ENCODE assay signal across 8 mouse cellular contexts in the genomic region with DNA sequence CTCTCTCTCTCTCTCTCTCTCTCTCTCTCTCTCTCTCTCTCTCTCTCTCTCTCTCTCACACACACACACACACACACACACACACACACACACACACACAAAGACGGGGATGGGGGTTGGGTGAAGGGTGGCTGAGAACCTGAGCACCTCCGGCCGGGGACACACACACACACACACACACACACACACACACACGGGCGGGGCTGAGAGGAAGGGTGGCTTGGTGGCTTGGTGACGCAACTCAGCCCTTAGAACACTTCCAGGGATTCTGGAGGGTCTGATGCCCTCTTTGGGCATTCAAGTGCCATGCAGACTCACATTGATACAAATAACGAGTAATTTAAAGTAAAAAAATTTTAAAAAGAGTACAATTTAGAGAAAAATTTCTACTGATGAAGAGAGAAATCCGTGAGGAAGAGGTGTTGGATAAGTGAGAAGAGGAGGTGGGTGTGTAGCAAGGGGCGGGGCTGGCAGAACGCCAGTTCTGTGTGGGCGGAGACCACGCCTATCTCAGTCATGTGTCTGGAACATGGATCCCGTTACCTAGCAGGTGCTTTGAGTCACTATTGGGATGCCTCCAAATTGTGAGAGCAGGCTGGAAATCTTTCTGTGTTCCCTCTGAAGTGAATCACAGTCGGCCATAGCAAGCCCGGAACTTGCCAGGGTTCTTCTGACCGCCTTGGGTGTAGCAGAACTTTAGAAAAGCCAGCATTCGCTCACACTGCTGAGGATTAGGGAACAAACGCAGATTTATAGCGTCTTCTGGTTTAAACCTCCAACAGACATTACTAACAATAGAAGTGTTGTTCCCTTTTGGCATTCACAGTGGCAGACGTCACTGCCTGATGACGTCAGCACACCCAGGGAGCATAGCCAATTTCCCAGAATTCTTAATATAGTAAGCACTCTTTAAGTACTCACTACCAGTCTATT. TPM values are rescaled to one million over a fixed set of nuclear protein-coding genes. Genes with fewer than 3 reads are reported as not detected.
DNase-seq lines count a peak whose midpoint lies in the region; ATAC-seq and TF ChIP-seq lines count a peak whose summit lies in the region.

No protein-coding gene starts in this region.

- peak; percentile 75; the same call in 1 of the 2 replicates for ATAC-seq in embryonic facial prominence, embryonic 15.5 days (ENCODE audit: insufficient number of reproducible peaks, low FRiP score, low TSS enrichment, low read depth)
- no peak; the same call in 1 of the 2 replicates for ATAC-seq in heart, embryonic 11.5 days (replicated peaks; ENCODE audit: insufficient number of reproducible peaks, low FRiP score, low TSS enrichment)
- ATAC-seq in kidney, embryonic 14.5 days (ENCODE audit: low FRiP score, low TSS enrichment) = peak; percentile 73
- peak; percentile 77 for ATAC-seq in limb, embryonic 15.5 days (ENCODE audit: insufficient number of reproducible peaks, low FRiP score, low TSS enrichment, low read depth)
- ATAC-seq in midbrain, embryonic 16.5 days = peak; percentile 79

- peak overlapping the region; percentile 36 for H3K4me2 ChIP-seq in embryonic facial prominence, embryonic 15.5 days (replicated peaks)
- H3K4me2 ChIP-seq in heart, embryonic 11.5 days = peak overlapping the region; percentile 49
- H3K4me2 ChIP-seq in kidney, embryonic 14.5 days (replicated peaks; ENCODE audit: low read depth, low read length) = peak overlapping the region; percentile 25
- peak overlapping the region; percentile 36 for H3K4me2 ChIP-seq in limb, embryonic 15.5 days
- H3K4me2 ChIP-seq in midbrain, embryonic 16.5 days (ENCODE audit: low read length) = peak overlapping the region; percentile 61

- no peak overlapping the region for H3K4me3 ChIP-seq in C2C12 (ENCODE audit: insufficient read depth, poor library complexity, severe bottlenecking)
- H3K4me3 ChIP-seq in embryonic facial prominence, embryonic 15.5 days (replicated peaks) = 0 out of 2 replicates have a peak overlapping the region, but pooled peaks have one; percentile 11
- peak overlapping the region; percentile 18; the same call in 1 of the 2 replicates for H3K4me3 ChIP-seq in heart, embryonic 11.5 days (ENCODE audit: low read depth, low read length)
- H3K4me3 ChIP-seq in kidney, embryonic 14.5 days (ENCODE audit: low read length) = peak overlapping the region; percentile 0; the same call in 1 of the 2 replicates
- peak overlapping the region; percentile 8; the same call in 1 of the 2 replicates for H3K4me3 ChIP-seq in limb, embryonic 15.5 days
- peak overlapping the region; percentile 29 for H3K4me3 ChIP-seq in midbrain, embryonic 16.5 days (ENCODE audit: low read depth, low read length)
- H3K4me3 ChIP-seq in testis, adult 2 months (ENCODE audit: control insufficient read depth, low read depth, low read length) = peak overlapping the region; percentile 23; the same call in 1 of the 2 replicates

- 0 out of 2 replicates have a peak, but pooled peaks cover 6% of the 10 kb centered on the region for H3K4me1 ChIP-seq in embryonic facial prominence, embryonic 15.5 days
- H3K4me1 ChIP-seq in heart, embryonic 11.5 days (ENCODE audit: control insufficient read depth, insufficient read depth, low read length) = peaks cover 5% of the 10 kb centered on the region
- H3K4me1 ChIP-seq in kidney, embryonic 14.5 days (ENCODE audit: control insufficient read depth, insufficient read depth, low read length) = 0 out of 2 replicates have a peak, but pooled peaks cover 6% of the 10 kb centered on the region
- H3K4me1 ChIP-seq in limb, embryonic 15.5 days = peaks cover 12% of the 10 kb centered on the region; the same call in 1 of the 2 replicates
- peaks cover 7% of the 10 kb centered on the region; the same call in 1 of the 2 replicates for H3K4me1 ChIP-seq in midbrain, embryonic 16.5 days (ENCODE audit: control insufficient read depth, insufficient read depth, low read length)
- H3K4me1 ChIP-seq in testis, adult 2 months (ENCODE audit: control insufficient read depth, insufficient read depth, low read length) = peaks cover 29% of the 10 kb centered on the region

- no peak overlapping the region for H3K9ac ChIP-seq in embryonic facial prominence, embryonic 15.5 days
- H3K9ac ChIP-seq in heart, embryonic 11.5 days (ENCODE audit: low read depth, low read length) = no peak overlapping the region
- no peak overlapping the region for H3K9ac ChIP-seq in kidney, embryonic 14.5 days (ENCODE audit: low read depth, low read length)
- no peak overlapping the region for H3K9ac ChIP-seq in limb, embryonic 15.5 days
- H3K9ac ChIP-seq in midbrain, embryonic 16.5 days (ENCODE audit: low read depth, low read length) = peak overlapping the region; percentile 46; the same call in 1 of the 2 replicates

- TF ChIP-seq CTCF in C2C12 (IDR thresholded peaks at IDR 0.05; ENCODE audit: control insufficient read depth, insufficient read depth, insufficient read length) = no peak
- no peak for TF ChIP-seq CTCF in testis, adult 2 months (IDR thresholded peaks at IDR 0.05; ENCODE audit: control insufficient read depth, insufficient read depth, insufficient replicate concordance, low read depth, low read length)

- no peaks in the 10 kb centered on the region for H3K79me3 ChIP-seq in C2C12 (ENCODE audit: low read depth)

- 19% methylated on average over 21 of the region's 21 CpGs for WGBS in embryonic facial prominence, embryonic 15.5 days
- 25% methylated on average over 21 of the region's 21 CpGs for WGBS in heart, embryonic 11.5 days (ENCODE audit: insufficient replicate concordance)
- 21% methylated on average over 21 of the region's 21 CpGs for WGBS in kidney, embryonic 14.5 days
- WGBS in limb, embryonic 15.5 days = 13% methylated on average over 20 of the region's 21 CpGs
- WGBS in midbrain, embryonic 16.5 days = 28% methylated on average over 21 of the region's 21 CpGs

- DNase-seq in adrenal gland, adult 2 months = peak; percentile 75

- no peaks in the 10 kb centered on the region for H3K79me2 ChIP-seq in C2C12 (ENCODE audit: control insufficient read depth, insufficient read depth)

- no peaks in the 10 kb centered on the region for H3K36me3 ChIP-seq in C2C12 (ENCODE audit: control insufficient read depth, insufficient read depth)
- H3K36me3 ChIP-seq in embryonic facial prominence, embryonic 15.5 days = no peaks in the 10 kb centered on the region
- no peaks in the 10 kb centered on the region for H3K36me3 ChIP-seq in heart, embryonic 11.5 days (ENCODE audit: control insufficient read depth, insufficient read depth, low read length)
- no peaks in the 10 kb centered on the region for H3K36me3 ChIP-seq in kidney, embryonic 14.5 days (ENCODE audit: control insufficient read depth, insufficient read depth, low read length)
- no peaks in the 10 kb centered on the region for H3K36me3 ChIP-seq in limb, embryonic 15.5 days
- no peaks in the 10 kb centered on the region for H3K36me3 ChIP-seq in midbrain, embryonic 16.5 days (ENCODE audit: control insufficient read depth, insufficient read depth, low read length)
- no peaks in the 10 kb centered on the region for H3K36me3 ChIP-seq in testis, adult 2 months (ENCODE audit: control insufficient read depth, insufficient read depth, low read length)

- H3K27me3 ChIP-seq in C2C12 (ENCODE audit: control insufficient read depth, insufficient read depth, insufficient read length) = no peaks in the 10 kb centered on the region
- H3K27me3 ChIP-seq in embryonic facial prominence, embryonic 15.5 days = peaks cover 13% of the 10 kb centered on the region
- H3K27me3 ChIP-seq in heart, embryonic 11.5 days (ENCODE audit: control insufficient read depth, insufficient read depth, low read length) = no peaks in the 10 kb centered on the region
- no peaks in the 10 kb centered on the region for H3K27me3 ChIP-seq in kidney, embryonic 14.5 days (ENCODE audit: control insufficient read depth, insufficient read depth, low read length)
- peaks cover 9% of the 10 kb centered on the region; the same call in 1 of the 2 replicates for H3K27me3 ChIP-seq in limb, embryonic 15.5 days
- H3K27me3 ChIP-seq in midbrain, embryonic 16.5 days (ENCODE audit: control insufficient read depth, insufficient read depth, low read depth, low read length) = no peaks in the 10 kb centered on the region
- no peaks in the 10 kb centered on the region for H3K27me3 ChIP-seq in testis, adult 2 months (ENCODE audit: control insufficient read depth, insufficient read depth, low read length)

- TF ChIP-seq POLR2A in testis, adult 2 months (IDR thresholded peaks at IDR 0.05; ENCODE audit: control insufficient read depth, low read depth, low read length) = no peak

- H3K27ac ChIP-seq in embryonic facial prominence, embryonic 15.5 days (replicated peaks) = peak overlapping the region; percentile 60; the same call in 1 of the 2 replicates
- 0 out of 2 replicates have a peak overlapping the region, but pooled peaks have one; percentile 38 for H3K27ac ChIP-seq in heart, embryonic 11.5 days (ENCODE audit: low read depth, low read length)
- H3K27ac ChIP-seq in kidney, embryonic 14.5 days (ENCODE audit: low read depth, low read length) = no peak overlapping the region
- peak overlapping the region; percentile 80 for H3K27ac ChIP-seq in limb, embryonic 15.5 days
- H3K27ac ChIP-seq in midbrain, embryonic 16.5 days (ENCODE audit: low read length) = peak overlapping the region; percentile 73
- no peak overlapping the region for H3K27ac ChIP-seq in testis, adult 2 months (ENCODE audit: control insufficient read depth, insufficient read depth, low read depth, low read length)

- no peaks in the 10 kb centered on the region for H3K9me3 ChIP-seq in embryonic facial prominence, embryonic 15.5 days (replicated peaks)
- H3K9me3 ChIP-seq in heart, embryonic 11.5 days (replicated peaks; ENCODE audit: control insufficient read depth, low read length) = no peaks in the 10 kb centered on the region
- no peaks in the 10 kb centered on the region for H3K9me3 ChIP-seq in kidney, embryonic 14.5 days (ENCODE audit: control insufficient read depth, low read length)
- H3K9me3 ChIP-seq in limb, embryonic 15.5 days = no peaks in the 10 kb centered on the region
- H3K9me3 ChIP-seq in midbrain, embryonic 16.5 days (replicated peaks; ENCODE audit: control insufficient read depth, low read length, poor library complexity, severe bottlenecking) = no peaks in the 10 kb centered on the region

- H3ac ChIP-seq in C2C12 (ENCODE audit: control insufficient read depth, insufficient read length, low read depth) = no peak overlapping the region

RNA-seq across cellular contexts. Expression of gene Pvr, which starts 12.2 kb away (rescaled TPM):
- polyA plus RNA-seq in C2C12 (2012; fragmentation: generic; extraction: Trizol) = 16.5 TPM
- 10 to 100 TPM; 20.3 to 36.5 TPM for total RNA-seq in adrenal gland, adult 2 months (2021)
- 9.6 and 12.0 TPM in 2 replicates for polyA plus RNA-seq in adrenal gland, adult 2 months (2012; rRNA removed)
- polyA plus RNA-seq in embryonic facial prominence, embryonic 15.5 days (2015; fragmentation: Nextera tagmentation; extraction: Ambion mirVana) = 13.2 and 14.1 TPM in 2 replicates
- polyA plus RNA-seq in heart, embryonic 11.5 days (2014; fragmentation: Nextera tagmentation; extraction: Ambion mirVana) = 12.0 and 13.0 TPM in 2 replicates
- polyA plus RNA-seq in kidney, embryonic 14.5 days (2014; fragmentation: Nextera tagmentation; extraction: Ambion mirVana) = 9.6 and 10.8 TPM in 2 replicates
- 13.4 and 13.7 TPM in 2 replicates for polyA plus RNA-seq in limb, embryonic 15.5 days (2015; fragmentation: Nextera tagmentation; extraction: Ambion mirVana)
- polyA plus RNA-seq in midbrain, embryonic 16.5 days (2015; fragmentation: Nextera tagmentation; extraction: Ambion mirVana) = 9.3 and 11.5 TPM in 2 replicates
- polyA plus RNA-seq in testis, adult 2 months (2012; rRNA removed) = 5.5 and 6.1 TPM in 2 replicates

RNA-seq across cellular contexts. Expression of gene Igsf23, which starts 17.4 kb away (rescaled TPM):
- 0.06 TPM for polyA plus RNA-seq in C2C12 (2012; fragmentation: generic; extraction: Trizol)
- total RNA-seq in adrenal gland, adult 2 months (2021) = not detected
- 0.12 TPM in 1 of 2 replicates, not detected in the other for polyA plus RNA-seq in adrenal gland, adult 2 months (2012; rRNA removed)
- 0.11 TPM in 1 of 2 replicates, not detected in the other for polyA plus RNA-seq in embryonic facial prominence, embryonic 15.5 days (2015; fragmentation: Nextera tagmentation; extraction: Ambion mirVana)
- 0.84 and 2.0 TPM in 2 replicates for polyA plus RNA-seq in heart, embryonic 11.5 days (2014; fragmentation: Nextera tagmentation; extraction: Ambion mirVana)
- polyA plus RNA-seq in kidney, embryonic 14.5 days (2014; fragmentation: Nextera tagmentation; extraction: Ambion mirVana) = not detected in 2 replicates
- polyA plus RNA-seq in limb, embryonic 15.5 days (2015; fragmentation: Nextera tagmentation; extraction: Ambion mirVana) = 0.15 TPM in 1 of 2 replicates, not detected in the other
- polyA plus RNA-seq in midbrain, embryonic 16.5 days (2015; fragmentation: Nextera tagmentation; extraction: Ambion mirVana) = not detected in 2 replicates
- 0.30 and 0.36 TPM in 2 replicates for polyA plus RNA-seq in testis, adult 2 months (2012; rRNA removed)

RNA-seq across cellular contexts. Expression of gene Ceacam20, which starts 32.1 kb away (rescaled TPM):
- polyA plus RNA-seq in C2C12 (2012; fragmentation: generic; extraction: Trizol) = not detected
- not detected for total RNA-seq in adrenal gland, adult 2 months (2021)
- 0.03 TPM in 1 of 2 replicates, not detected in the other for polyA plus RNA-seq in adrenal gland, adult 2 months (2012; rRNA removed)
- polyA plus RNA-seq in embryonic facial prominence, embryonic 15.5 days (2015; fragmentation: Nextera tagmentation; extraction: Ambion mirVana) = not detected in 2 replicates
- polyA plus RNA-seq in heart, embryonic 11.5 days (2014; fragmentation: Nextera tagmentation; extraction: Ambion mirVana) = not detected in 2 replicates
- polyA plus RNA-seq in kidney, embryonic 14.5 days (2014; fragmentation: Nextera tagmentation; extraction: Ambion mirVana) = not detected in 2 replicates
- polyA plus RNA-seq in limb, embryonic 15.5 days (2015; fragmentation: Nextera tagmentation; extraction: Ambion mirVana) = not detected in 2 replicates
- not detected in 2 replicates for polyA plus RNA-seq in midbrain, embryonic 16.5 days (2015; fragmentation: Nextera tagmentation; extraction: Ambion mirVana)
- 1.6 and 1.7 TPM in 2 replicates for polyA plus RNA-seq in testis, adult 2 months (2012; rRNA removed)

RNA-seq across cellular contexts. Expression of gene Ceacam19, which starts 45.4 kb away (rescaled TPM):
- polyA plus RNA-seq in C2C12 (2012; fragmentation: generic; extraction: Trizol) = not detected
- not detected for total RNA-seq in adrenal gland, adult 2 months (2021)
- polyA plus RNA-seq in adrenal gland, adult 2 months (2012; rRNA removed) = not detected in 2 replicates
- 4.1 and 5.5 TPM in 2 replicates for polyA plus RNA-seq in embryonic facial prominence, embryonic 15.5 days (2015; fragmentation: Nextera tagmentation; extraction: Ambion mirVana)
- not detected in 2 replicates for polyA plus RNA-seq in heart, embryonic 11.5 days (2014; fragmentation: Nextera tagmentation; extraction: Ambion mirVana)
- not detected in 2 replicates for polyA plus RNA-seq in kidney, embryonic 14.5 days (2014; fragmentation: Nextera tagmentation; extraction: Ambion mirVana)
- polyA plus RNA-seq in limb, embryonic 15.5 days (2015; fragmentation: Nextera tagmentation; extraction: Ambion mirVana) = 11.1 and 11.2 TPM in 2 replicates
- polyA plus RNA-seq in midbrain, embryonic 16.5 days (2015; fragmentation: Nextera tagmentation; extraction: Ambion mirVana) = not detected in 2 replicates
- polyA plus RNA-seq in testis, adult 2 months (2012; rRNA removed) = not detected in 2 replicates

RNA-seq across cellular contexts. Expression of gene Nlrp9b, which starts 58.1 kb away (rescaled TPM):
- polyA plus RNA-seq in C2C12 (2012; fragmentation: generic; extraction: Trizol) = not detected
- total RNA-seq in adrenal gland, adult 2 months (2021) = not detected
- polyA plus RNA-seq in adrenal gland, adult 2 months (2012; rRNA removed) = not detected in 2 replicates
- polyA plus RNA-seq in embryonic facial prominence, embryonic 15.5 days (2015; fragmentation: Nextera tagmentation; extraction: Ambion mirVana) = not detected in 2 replicates
- not detected in 2 replicates for polyA plus RNA-seq in heart, embryonic 11.5 days (2014; fragmentation: Nextera tagmentation; extraction: Ambion mirVana)
- not detected in 2 replicates for polyA plus RNA-seq in kidney, embryonic 14.5 days (2014; fragmentation: Nextera tagmentation; extraction: Ambion mirVana)
- not detected in 2 replicates for polyA plus RNA-seq in limb, embryonic 15.5 days (2015; fragmentation: Nextera tagmentation; extraction: Ambion mirVana)
- not detected in 2 replicates for polyA plus RNA-seq in midbrain, embryonic 16.5 days (2015; fragmentation: Nextera tagmentation; extraction: Ambion mirVana)
- polyA plus RNA-seq in testis, adult 2 months (2012; rRNA removed) = 0.17 and 0.35 TPM in 2 replicates

Comparison
In these comparisons a context has a peak if more than half of its experiments do, and no peak if none do; other contexts are left out.
1. H3K27ac ChIP-seq: peak in embryonic facial prominence, embryonic 15.5 days (single experiment), heart, embryonic 11.5 days (single experiment), limb, embryonic 15.5 days (single experiment) and midbrain, embryonic 16.5 days (single experiment); none in kidney, embryonic 14.5 days (single experiment) and testis, adult 2 months (single experiment).
2. Peak in every context shown above with its lines, with median percentiles within 50 percentile points of each other: H3K4me2 ChIP-seq.